Mouse (Mus musculus): ENCODE data around the gene Gm43517. TPM values are rescaled to one million over a fixed set of nuclear protein-coding genes. Genes with fewer than 3 reads are reported as not detected.
A peak's percentile ranks its signal among the peaks of the same experiment; 100 is the strongest.

The Gm43517 gene
- polyA plus RNA-seq, 1 experiment from 2014 or later: not detected

GRCm38 (mm10) chr12:49396776-49397175, 11.8 kb downstream of the Gm43517 start:
- 26% methylated on average over 1 of the region's 1 CpGs for WGBS
- H3K9ac ChIP-seq (ENCODE audit: low read depth, low read length): no peak overlapping the region
- ATAC-seq (replicated peaks; ENCODE audit: low FRiP score, low read depth) (no peak), DNase-seq (ENCODE audit: low spot score) (no peak)
- H3K36me3 ChIP-seq (ENCODE audit: insufficient read depth, low read length): no peaks in the 10 kb centered on the region
- no peak overlapping the region for H3K4me3 ChIP-seq (replicated peaks; ENCODE audit: low read depth, low read length)
- H3K27ac ChIP-seq: no peak overlapping the region
- H3K4me1 ChIP-seq (replicated peaks; ENCODE audit: insufficient read depth, low read length): peaks cover 5% of the 10 kb centered on the region
- H3K27me3 ChIP-seq (ENCODE audit: insufficient read depth, low read length): peaks cover 74% of the 10 kb centered on the region
- H3K4me2 ChIP-seq (ENCODE audit: low read length): no peak overlapping the region
- TF ChIP-seq CTCF (IDR thresholded peaks at IDR 0.05; ENCODE audit: low read depth): no peak
- H3K9me3 ChIP-seq (replicated peaks; ENCODE audit: low read length): no peaks in the 10 kb centered on the region

- no peak overlapping the region for H3K4me2 ChIP-seq (ENCODE audit: low read length)
- peaks cover 69% of the 10 kb centered on the region for H3K27me3 ChIP-seq (ENCODE audit: insufficient read depth, low read length)
- TF ChIP-seq CTCF (IDR thresholded peaks at IDR 0.05; ENCODE audit: low read depth): no peak
- ATAC-seq (replicated peaks; ENCODE audit: low FRiP score, low read depth): no peak
- no peak overlapping the region for H3K4me3 ChIP-seq (replicated peaks; ENCODE audit: low read depth, low read length)
- H3K27ac ChIP-seq: no peak overlapping the region
- no peaks in the 10 kb centered on the region for H3K9me3 ChIP-seq (replicated peaks; ENCODE audit: low read length)
- no peaks in the 10 kb centered on the region for H3K36me3 ChIP-seq (ENCODE audit: insufficient read depth, low read length)
- H3K9ac ChIP-seq (ENCODE audit: low read depth, low read length): no peak overlapping the region
- no peak for DNase-seq (ENCODE audit: low spot score)
- 18% methylated on average over 4 of the region's 4 CpGs for WGBS
- H3K4me1 ChIP-seq (replicated peaks; ENCODE audit: insufficient read depth, low read length): peaks cover 5% of the 10 kb centered on the region
Measured at GRCm38 (mm10) chr12:49397443-49398162, 12.6 kb downstream of the Gm43517 start.

GRCm38 (mm10) chr12:49398163-49398540, 13.2 kb downstream of the Gm43517 start:
- no peak for ATAC-seq (replicated peaks; ENCODE audit: low FRiP score, low read depth)
- Histone ChIP-seq H3K9ac (ENCODE audit: low read depth, low read length) (no peak overlapping the region), H3K4me2 (ENCODE audit: low read length) (no peak overlapping the region), H3K9me3 (replicated peaks; ENCODE audit: low read length) (no peaks in the 10 kb centered on the region), H3K27ac (no peak overlapping the region), H3K4me1 (replicated peaks; ENCODE audit: insufficient read depth, low read length) (peaks cover 5% of the 10 kb centered on the region), H3K36me3 (ENCODE audit: insufficient read depth, low read length) (no peaks in the 10 kb centered on the region), H3K27me3 (ENCODE audit: insufficient read depth, low read length) (peaks cover 65% of the 10 kb centered on the region), H3K4me3 (replicated peaks; ENCODE audit: low read depth, low read length) (no peak overlapping the region)
- DNase-seq (ENCODE audit: low spot score): no peak
- no peak for TF ChIP-seq CTCF (IDR thresholded peaks at IDR 0.05; ENCODE audit: low read depth)

- H3K9ac ChIP-seq (ENCODE audit: low read depth, low read length): no peak overlapping the region
- H3K4me1 ChIP-seq (replicated peaks; ENCODE audit: insufficient read depth, low read length): peaks cover 5% of the 10 kb centered on the region
- no peak overlapping the region for H3K27ac ChIP-seq
- no peak overlapping the region for H3K4me2 ChIP-seq (ENCODE audit: low read length)
- H3K4me3 ChIP-seq (replicated peaks; ENCODE audit: low read depth, low read length): no peak overlapping the region
- no peak for DNase-seq (ENCODE audit: low spot score)
- H3K9me3 ChIP-seq (replicated peaks; ENCODE audit: low read length): no peaks in the 10 kb centered on the region
- TF ChIP-seq CTCF (IDR thresholded peaks at IDR 0.05; ENCODE audit: low read depth): no peak
- no peaks in the 10 kb centered on the region for H3K36me3 ChIP-seq (ENCODE audit: insufficient read depth, low read length)
- WGBS: 16% methylated on average over 3 of the region's 3 CpGs
- peaks cover 68% of the 10 kb centered on the region for H3K27me3 ChIP-seq (ENCODE audit: insufficient read depth, low read length)
- no peak for ATAC-seq (replicated peaks; ENCODE audit: low FRiP score, low read depth)
Measured at GRCm38 (mm10) chr12:49398636-49399035, 13.7 kb downstream of the Gm43517 start.

GRCm38 (mm10) chr12:49399611-49400010, 14.6 kb downstream of the Gm43517 start:
- Histone ChIP-seq H3K9ac (ENCODE audit: low read depth, low read length) (no peak overlapping the region), H3K36me3 (ENCODE audit: insufficient read depth, low read length) (no peaks in the 10 kb centered on the region), H3K4me3 (replicated peaks; ENCODE audit: low read depth, low read length) (no peak overlapping the region), H3K9me3 (replicated peaks; ENCODE audit: low read length) (no peaks in the 10 kb centered on the region), H3K27me3 (ENCODE audit: insufficient read depth, low read length) (peaks cover 65% of the 10 kb centered on the region), H3K4me1 (replicated peaks; ENCODE audit: insufficient read depth, low read length) (peaks cover 5% of the 10 kb centered on the region), H3K27ac (no peak overlapping the region), H3K4me2 (ENCODE audit: low read length) (no peak overlapping the region)
- WGBS: 2% methylated on average over 1 of the region's 1 CpGs
- ATAC-seq (replicated peaks; ENCODE audit: low FRiP score, low read depth): no peak
- TF ChIP-seq CTCF (IDR thresholded peaks at IDR 0.05; ENCODE audit: low read depth): no peak
- DNase-seq (ENCODE audit: low spot score): no peak

GRCm38 (mm10) chr12:49400036-49400852, 15.3 kb downstream of the Gm43517 start:
- Histone ChIP-seq H3K36me3 (ENCODE audit: insufficient read depth, low read length) (no peaks in the 10 kb centered on the region), H3K9ac (ENCODE audit: low read depth, low read length) (no peak overlapping the region), H3K4me3 (replicated peaks; ENCODE audit: low read depth, low read length) (peak overlapping the region; percentile 33; the same call in 1 of the 2 replicates), H3K9me3 (replicated peaks; ENCODE audit: low read length) (no peaks in the 10 kb centered on the region), H3K27ac (no peak overlapping the region), H3K4me1 (replicated peaks; ENCODE audit: insufficient read depth, low read length) (peaks cover 5% of the 10 kb centered on the region), H3K4me2 (ENCODE audit: low read length) (no peak overlapping the region), H3K27me3 (ENCODE audit: insufficient read depth, low read length) (peaks cover 59% of the 10 kb centered on the region)
- ATAC-seq (replicated peaks; ENCODE audit: low FRiP score, low read depth): no peak
- DNase-seq (ENCODE audit: low spot score): no peak
- no peak for TF ChIP-seq CTCF (IDR thresholded peaks at IDR 0.05; ENCODE audit: low read depth)
- 6% methylated on average over 9 of the region's 9 CpGs for WGBS
